Mouse (Mus musculus) yolk sac, embryonic 10.5 days (tissue): ENCODE measurements around the gene Samd3.
A peak's percentile ranks its signal among the peaks of the same experiment; 100 is the strongest.

Source experiments
- DNase-seq: peaks from one replicate; pipeline ENCODE4 v3.0.0-alpha.2; 2017; ENCODE audit warnings: low spot score

Gene Samd3

DNA sequence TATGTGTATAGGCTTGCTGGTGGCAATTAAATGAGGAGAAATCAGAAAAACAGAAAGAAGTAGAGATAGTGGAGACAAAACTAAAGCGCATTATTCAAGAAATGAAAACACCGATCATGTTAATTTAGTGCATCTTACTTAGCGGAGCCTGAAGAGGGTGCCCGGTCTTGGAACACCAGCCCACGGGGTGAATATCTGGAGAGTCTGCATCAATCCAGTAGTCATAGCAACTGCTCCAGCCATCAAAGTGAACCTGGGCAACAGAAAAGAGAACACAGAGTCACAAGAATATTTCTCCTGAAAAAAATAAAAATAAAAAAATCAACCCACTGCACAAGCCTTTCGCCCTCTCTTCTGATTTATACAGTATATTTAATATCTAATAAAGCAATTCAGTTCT is 74.0 kb downstream of the Samd3 start:
- DNase-seq = no peak

DNA sequence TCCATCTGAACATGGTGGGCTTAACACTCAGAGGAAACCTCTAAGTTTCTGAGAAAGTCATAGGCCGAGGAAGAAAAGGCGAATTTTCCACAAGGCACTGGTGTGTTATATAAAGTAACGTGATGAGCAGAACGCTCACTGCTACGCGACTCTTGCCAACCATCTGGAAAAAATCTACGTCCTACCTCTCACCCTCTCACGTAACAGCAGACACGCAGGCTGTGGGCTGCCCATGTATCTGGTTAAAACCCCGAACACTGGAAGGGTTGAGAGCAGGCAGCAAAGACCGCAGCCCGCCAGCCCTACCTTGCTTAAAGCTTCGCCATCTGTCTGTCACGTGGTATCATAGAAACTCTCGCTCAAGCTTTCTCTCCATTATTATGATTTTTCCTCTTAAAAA is 84.8 kb downstream of the Samd3 start:
- no peak for DNase-seq

DNA sequence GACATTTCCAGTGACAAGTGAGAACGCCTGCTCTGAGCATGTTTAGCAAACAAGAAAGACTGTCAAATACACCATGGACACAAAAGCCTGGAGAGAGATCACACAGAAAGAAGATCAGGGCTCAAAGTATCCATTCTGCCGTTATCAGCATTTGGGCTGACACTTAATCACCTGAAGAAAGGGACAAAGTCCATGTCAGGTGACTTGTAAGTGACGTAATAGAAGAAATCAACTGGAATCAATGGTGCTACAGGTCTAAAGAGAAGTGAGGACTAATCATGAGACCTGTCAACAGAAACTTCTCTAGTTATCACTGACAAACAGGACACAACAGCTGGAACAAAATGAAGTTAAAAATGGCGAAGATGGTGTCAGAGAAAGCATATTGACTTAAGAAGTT is 91.2 kb downstream of the Samd3 start:
- peak; percentile 66 for DNase-seq
